Mouse (Mus musculus) liver, embryonic 14.5 days (tissue): ENCODE measurements around the gene Kazn. TPM values are rescaled to one million over a fixed set of nuclear protein-coding genes. Genes with fewer than 3 reads are reported as not detected.

ENCODE experiments used
- ATAC-seq: fragments of 200-750 bp; cut with Nextera tagmentation; 2 replicates; pipeline ENCODE4 v1.8.0; 2017; ENCODE audit warnings: moderate number of reproducible peaks, mild to moderate bottlenecking, moderate library complexity; ENCODE audit not compliant: insufficient read depth
- DNase-seq, 3 experiments: peaks; one replicate each; pipeline ENCODE4 v3.0.0-alpha.2; 2012 to 2013; ENCODE audit warnings: low read depth in 3 of 3, low spot score in 3 of 3
- H3K27ac ChIP-seq: fragments of 300-500 bp; sonication (generic); 2 replicates; pipeline ENCODE4 v1.5.1; 2014; ENCODE audit warnings: moderate library complexity, mild to moderate bottlenecking, control low read depth, inconsistent platforms
- H3K27me3 ChIP-seq: fragments of 300-500 bp; sonication (generic); 2 replicates; pipeline ENCODE4 v1.6.1; 2014; ENCODE audit warnings: mild to moderate bottlenecking, low read length, moderate library complexity; ENCODE audit not compliant: control insufficient read depth, insufficient read depth
- H3K36me3 ChIP-seq: fragments of 300-500 bp; sonication (generic); replicated peaks from 2 replicates; pipeline ENCODE4 v1.6.1; 2014; ENCODE audit warnings: low read depth; ENCODE audit not compliant: control insufficient read depth, insufficient read depth
- H3K4me1 ChIP-seq, 2 experiments: fragments of 200-500 bp in 1 of 2; fragments of 300-500 bp in 1 of 2; sonication (generic) in 1 of 2; replicated peaks; 2 replicates each; pipeline ENCODE4 v1.6.1; 2012 to 2014; ENCODE audit warnings: antibody characterized with exemption in 1 of 2, inconsistent platforms in 1 of 2, low read length in 1 of 2; ENCODE audit not compliant: control insufficient read depth in 2 of 2, insufficient read depth in 2 of 2
- H3K4me2 ChIP-seq: fragments of 300-500 bp; sonication (generic); 2 replicates; pipeline ENCODE4 v1.6.1; 2014; ENCODE audit warnings: low read depth, mild to moderate bottlenecking, control low read depth, moderate library complexity
- H3K4me3 ChIP-seq, 2 experiments: fragments of 200-500 bp in 1 of 2; fragments of 300-500 bp in 1 of 2; sonication (generic) in 1 of 2; 2 replicates each; pipeline ENCODE4 v1.5.1; 2012 to 2014; ENCODE audit warnings: low read depth in 2 of 2, low read length in 2 of 2, mild to moderate bottlenecking in 2 of 2, control low read depth in 1 of 2, inconsistent platforms in 1 of 2, moderate library complexity in 1 of 2; ENCODE audit not compliant: insufficient read depth in 1 of 2
- H3K9ac ChIP-seq: fragments of 300-500 bp; sonication (generic); replicated peaks from 2 replicates; pipeline ENCODE4 v1.6.1; 2014; ENCODE audit warnings: mild to moderate bottlenecking, control low read depth, moderate library complexity
- H3K9me3 ChIP-seq: fragments of 300-500 bp; sonication (generic); 2 replicates; pipeline ENCODE4 v1.6.1; 2016; ENCODE audit warnings: low read length, mixed read lengths; ENCODE audit not compliant: control insufficient read depth
- CTCF ChIP-seq: IDR thresholded peaks from 2 replicates; pipeline ENCODE4 v1.5.1; 2016; ENCODE audit warnings: antibody characterized with exemption, low read depth, control low read depth
- EP300 ChIP-seq: IDR thresholded peaks from 2 replicates; pipeline ENCODE4 v1.6.1; 2016; ENCODE audit warnings: antibody characterized with exemption, low read depth
- WGBS: fragments of 180-500 bp; shearing (Covaris S2); extraction: QIAGEN DNeasy Blood & Tissue Kit; methylation state at CpG from one replicate; pipeline ENCODE4 v1.1.7; 2014; ENCODE audit not compliant: insufficient replicate concordance; 5-methylcytosine and 5-hydroxymethylcytosine counted together
- polyA plus RNA-seq, 2 experiments: library from polyadenylated mRNA; depleted of rRNA in 1 of 2; stranded (reverse) in 1 of 2; unstranded in 1 of 2; fragments of >200 nt; fragmentation: Nextera tagmentation in 1 of 2; extraction: Ambion mirVana in 1 of 2; gene quantifications; 2 replicates each; pipeline versions ENCODE4 v1.2.1 to v1.2.3; 2012 to 2014

Kazn gene
- polyA plus RNA-seq, 2 experiments, result 0.41 to 0.94 TPM

DNA sequence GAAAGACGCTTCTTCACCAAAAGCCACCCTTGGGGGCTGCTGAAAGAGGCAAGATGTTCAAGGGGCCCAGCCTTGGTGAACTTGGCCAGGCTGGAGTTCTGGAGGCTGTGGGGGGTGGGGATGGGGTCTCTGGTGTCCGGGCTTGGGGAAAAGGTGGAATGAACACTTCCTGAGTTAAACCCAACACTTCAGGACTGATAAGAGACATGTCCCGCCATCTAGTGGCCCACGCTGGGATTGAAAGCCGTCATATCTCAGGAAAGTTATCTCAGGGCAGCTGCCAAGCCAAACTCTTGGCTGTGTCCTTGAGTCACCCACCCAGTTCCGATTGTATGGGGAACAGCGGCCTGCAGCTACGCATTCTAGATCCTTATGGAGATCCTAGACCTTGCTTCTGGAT is 140.9 kb downstream of the Kazn start:
- no peaks in the 10 kb centered on the region for H3K36me3 ChIP-seq
- no peak overlapping the region for H3K27ac ChIP-seq
- H3K4me2 ChIP-seq, result no peak overlapping the region; the same call in 1 of the 2 replicates
- H3K9me3 ChIP-seq, result no peaks in the 10 kb centered on the region
- DNase-seq (no peak), ATAC-seq (no peak)
- H3K4me3 ChIP-seq, result no peak overlapping the region
- H3K9ac ChIP-seq, result no peak overlapping the region
- H3K4me1 ChIP-seq, result no peaks in the 10 kb centered on the region; a peak in 1 of 4 replicates
- TF ChIP-seq EP300 (no peak), CTCF (peak; percentile 77)
- H3K27me3 ChIP-seq, result no peaks in the 10 kb centered on the region
- WGBS, result 8% methylated on average over 8 of the region's 8 CpGs

DNA sequence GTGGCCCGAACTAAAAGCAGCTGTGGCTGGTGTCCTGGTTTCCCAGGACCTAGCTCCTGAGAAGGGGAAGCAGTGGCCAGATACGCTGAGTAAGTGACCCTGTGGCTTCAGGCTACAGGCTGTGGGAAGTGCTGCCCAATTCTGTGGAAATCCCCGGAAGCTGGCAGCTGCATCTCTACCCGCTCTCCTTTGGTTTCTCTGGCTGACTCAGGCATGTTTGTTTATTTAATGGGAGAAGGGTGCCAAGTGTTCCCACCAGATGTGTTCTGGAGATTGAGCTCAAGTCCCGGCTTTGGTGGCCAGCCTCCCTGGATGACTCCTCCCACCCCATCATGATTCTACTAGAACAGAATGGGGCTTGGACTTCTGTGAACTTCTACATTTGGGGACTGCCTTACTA is 141.3 kb downstream of the Kazn start:
- no peak overlapping the region; the same call in 1 of the 2 replicates for H3K4me2 ChIP-seq
- ATAC-seq, result no peak
- H3K4me3 ChIP-seq, result no peak overlapping the region
- 5% methylated on average over 5 of the region's 5 CpGs for WGBS
- H3K9me3 ChIP-seq, result no peaks in the 10 kb centered on the region
- H3K4me1 ChIP-seq, result no peaks in the 10 kb centered on the region; a peak in 1 of 4 replicates
- H3K27me3 ChIP-seq, result no peaks in the 10 kb centered on the region
- no peak for TF ChIP-seq CTCF
- no peak for TF ChIP-seq EP300
- H3K9ac ChIP-seq, result no peak overlapping the region
- H3K27ac ChIP-seq, result no peak overlapping the region
- no peaks in the 10 kb centered on the region for H3K36me3 ChIP-seq
- no peak for DNase-seq

DNA sequence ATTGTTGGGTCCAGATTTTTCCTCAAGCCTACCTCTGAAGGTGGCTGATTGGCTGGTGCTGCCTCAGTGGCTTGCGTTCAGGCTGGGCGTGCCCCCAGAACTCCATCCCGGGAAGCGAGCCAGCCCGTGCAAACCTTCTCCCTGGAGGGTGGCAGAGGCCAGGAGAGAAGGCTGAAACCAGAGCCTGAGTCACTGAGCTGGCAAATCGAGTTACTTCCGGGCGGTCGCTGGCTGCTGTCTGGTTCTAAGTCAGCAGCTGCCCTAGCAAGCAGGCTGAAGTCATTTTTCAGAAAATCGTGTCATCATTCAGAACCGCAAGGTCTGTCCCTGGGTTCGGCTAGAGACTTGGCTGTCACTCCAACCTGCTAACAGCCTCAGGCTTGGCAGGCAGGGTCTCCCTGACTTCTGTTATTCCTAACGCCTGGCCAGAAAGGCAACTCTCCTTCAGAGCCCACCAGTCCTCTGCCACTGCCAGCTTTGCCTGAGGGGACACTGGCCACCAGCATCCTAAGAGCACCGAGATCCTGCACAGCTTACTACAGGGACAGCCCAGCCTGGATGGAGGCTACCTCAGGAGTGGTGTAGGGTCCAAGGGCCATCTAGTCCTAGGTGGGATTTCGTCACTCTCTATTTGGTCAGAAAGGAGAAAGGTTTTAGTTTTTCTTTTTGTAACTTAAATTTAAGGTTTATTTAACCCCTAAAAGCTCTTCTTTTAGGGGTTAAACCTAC is 143.5 kb downstream of the Kazn start:
- Histone ChIP-seq H3K27ac (no peak overlapping the region), H3K4me2 (no peak overlapping the region), H3K4me3 (no peak overlapping the region), H3K27me3 (no peaks in the 10 kb centered on the region), H3K9ac (no peak overlapping the region), H3K9me3 (no peaks in the 10 kb centered on the region), H3K36me3 (no peaks in the 10 kb centered on the region), H3K4me1 (no peaks in the 10 kb centered on the region; a peak in 1 of 4 replicates)
- ATAC-seq (no peak), DNase-seq (no peak)
- WGBS, result 54% methylated on average over 15 of the region's 15 CpGs
- TF ChIP-seq EP300 (no peak), CTCF (no peak)

DNA sequence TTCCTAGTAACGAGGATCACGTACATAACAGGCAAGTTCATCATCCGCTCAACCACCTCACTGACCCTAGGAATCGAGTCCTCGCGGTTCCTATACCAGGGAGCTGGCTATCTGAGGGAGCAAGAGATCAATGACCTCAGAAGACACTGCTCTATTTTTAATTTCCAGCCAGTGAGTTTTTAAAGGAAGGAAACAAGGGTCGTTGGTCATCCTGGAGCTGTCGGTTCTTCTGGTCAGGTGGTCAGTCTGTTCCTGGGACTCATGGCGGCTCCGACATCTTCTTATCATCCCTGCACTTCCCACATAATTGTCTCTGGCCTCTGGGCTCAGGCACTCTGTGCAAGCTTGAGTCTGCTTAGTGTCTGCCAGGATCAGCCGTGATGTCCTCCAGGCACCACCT is 144.8 kb downstream of the Kazn start:
- no peaks in the 10 kb centered on the region for H3K36me3 ChIP-seq
- ATAC-seq (peak; percentile 26; the same call in 1 of the 2 replicates), DNase-seq (no peak)
- H3K4me2 ChIP-seq, result no peak overlapping the region
- no peaks in the 10 kb centered on the region for H3K27me3 ChIP-seq
- 53% methylated on average over 11 of the region's 11 CpGs for WGBS
- H3K4me1 ChIP-seq, result no peaks in the 10 kb centered on the region; a peak in 1 of 4 replicates
- no peak overlapping the region for H3K27ac ChIP-seq
- no peak overlapping the region for H3K4me3 ChIP-seq
- no peak for TF ChIP-seq CTCF
- TF ChIP-seq EP300, result no peak
- no peak overlapping the region for H3K9ac ChIP-seq
- H3K9me3 ChIP-seq, result no peaks in the 10 kb centered on the region

DNA sequence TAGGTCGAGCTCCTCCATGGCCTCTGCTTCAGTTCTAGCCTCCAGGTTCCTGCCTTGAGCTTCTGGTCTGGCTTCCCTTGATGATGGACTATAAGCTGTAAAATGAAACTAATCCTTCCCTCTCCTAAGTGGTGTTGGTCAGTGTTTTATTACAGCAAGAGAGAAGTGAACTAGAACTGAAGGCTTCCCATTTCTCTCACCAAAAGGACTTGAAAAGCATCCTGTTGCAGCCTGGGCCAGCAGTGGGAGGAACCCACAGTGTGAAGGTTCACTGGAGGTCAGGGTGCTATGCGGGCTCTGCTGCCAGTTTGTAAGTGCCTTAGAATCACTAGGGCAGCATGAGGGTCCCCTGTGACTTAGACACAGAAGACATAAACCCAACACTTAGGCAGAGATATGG is 148.1 kb downstream of the Kazn start:
- ATAC-seq, result no peak
- H3K27ac ChIP-seq, result no peak overlapping the region
- DNase-seq, result no peak

More for the DNA sequence above, 148.1 kb downstream of the Kazn start:
- Histone ChIP-seq H3K27me3 (no peaks in the 10 kb centered on the region), H3K36me3 (no peaks in the 10 kb centered on the region), H3K9ac (no peak overlapping the region), H3K9me3 (no peaks in the 10 kb centered on the region), H3K4me1 (no peaks in the 10 kb centered on the region; a peak in 1 of 4 replicates), H3K4me3 (no peak overlapping the region), H3K4me2 (no peak overlapping the region)
- no peak for TF ChIP-seq EP300
- no peak for TF ChIP-seq CTCF
- WGBS, result 47% methylated on average over 2 of the region's 2 CpGs
